Mouse (Mus musculus): Measurements from ENCODE around the gene Otud7a.

DNA sequence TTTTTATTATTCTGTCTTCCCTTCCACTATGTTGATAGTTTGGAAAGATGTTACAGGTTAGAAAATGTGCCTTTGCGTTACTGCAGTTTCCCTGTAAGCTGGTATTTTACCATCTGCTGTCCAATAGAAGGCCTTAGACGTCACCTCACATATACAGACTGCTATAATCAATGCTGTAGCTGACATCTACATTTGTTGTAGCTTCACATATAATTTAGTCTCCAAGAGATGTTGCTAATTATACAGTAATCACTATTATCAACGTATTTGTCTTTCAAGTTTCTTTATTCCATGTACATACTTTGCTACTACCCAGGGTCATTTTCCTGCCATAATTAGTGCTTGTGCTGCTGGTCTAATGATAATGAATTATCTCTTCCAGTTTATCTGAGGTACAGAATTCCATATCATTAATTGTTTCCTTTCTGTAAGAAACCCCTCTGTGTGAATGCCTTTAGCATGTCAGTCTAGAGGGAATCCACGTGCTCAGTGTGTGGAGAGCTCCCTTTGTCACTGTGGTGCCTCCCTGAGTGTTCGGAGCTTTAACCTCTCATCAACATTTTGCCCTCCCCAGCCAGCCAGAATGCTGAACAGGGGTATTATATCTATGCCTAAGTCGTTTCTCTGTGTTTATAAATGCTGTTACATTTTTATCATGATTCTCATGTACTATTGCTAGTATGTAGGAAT is 280.6 kb downstream of the Otud7a start:
- TF ChIP-seq NELFE (IDR thresholded peaks at IDR 0.05; ENCODE audit: low read depth, low read length) = no peak
- no peak for TF ChIP-seq MAX (IDR thresholded peaks at IDR 0.05; ENCODE audit: low read length)
